Mouse (Mus musculus) G1E (cell line): ENCODE data around the gene Esrra.

Experiments used
- CTCF ChIP-seq: IDR thresholded peaks from 2 replicates; pipeline ENCODE4 v1.5.1; 2012; ENCODE audit warnings: low read depth, low read length, inconsistent platforms, mixed read lengths
- GATA1 ChIP-seq: IDR thresholded peaks from 2 replicates; pipeline ENCODE4 v1.6.1; 2012; ENCODE audit warnings: borderline replicate concordance, low read length, inconsistent platforms, mixed read lengths
- GATA2 ChIP-seq: IDR thresholded peaks from 2 replicates; pipeline ENCODE4 v1.6.1; 2012; ENCODE audit warnings: low read depth, low read length, inconsistent platforms, borderline replicate concordance

DNA sequence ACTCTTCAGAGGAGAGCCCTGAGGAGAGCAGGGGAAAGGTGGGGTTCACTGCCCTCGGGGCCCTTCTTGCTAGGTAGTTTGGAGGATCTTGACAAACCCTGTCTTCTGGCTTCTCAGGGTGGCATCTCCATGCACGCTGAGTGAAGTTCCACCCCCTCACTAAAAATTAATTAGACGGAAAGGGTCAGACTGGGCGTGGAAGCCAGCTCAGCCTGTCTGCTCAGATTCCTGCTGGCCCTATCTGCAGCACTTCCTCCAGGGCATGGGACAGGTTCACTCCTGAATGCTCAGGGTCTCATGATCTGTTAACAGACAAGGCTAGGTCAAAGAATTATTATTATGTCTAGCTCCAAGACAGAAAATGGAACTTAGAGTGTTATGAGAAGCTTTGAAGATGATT, 29.1 kb downstream of the Esrra start:
- TF ChIP-seq CTCF (no peak), GATA1 (no peak), GATA2 (no peak)
